Mouse (Mus musculus) WW6 (cell line): Measurements from ENCODE around the gene Coa7.
"Not testable (repeated sequence)": the region's sequence is repeated elsewhere in the genome, so short reads cannot be mapped to it uniquely, and the experiment has no call there.

ENCODE experiments used
- DNase-seq: peaks from one replicate; pipeline ENCODE4 v3.0.0-alpha.2; 2013; ENCODE audit warnings: low read depth, low spot score

Coa7 gene

GRCm38 (mm10) chr4:108339277-108339690, 11.3 kb downstream of the Coa7 start:
- no peak for DNase-seq

DNA sequence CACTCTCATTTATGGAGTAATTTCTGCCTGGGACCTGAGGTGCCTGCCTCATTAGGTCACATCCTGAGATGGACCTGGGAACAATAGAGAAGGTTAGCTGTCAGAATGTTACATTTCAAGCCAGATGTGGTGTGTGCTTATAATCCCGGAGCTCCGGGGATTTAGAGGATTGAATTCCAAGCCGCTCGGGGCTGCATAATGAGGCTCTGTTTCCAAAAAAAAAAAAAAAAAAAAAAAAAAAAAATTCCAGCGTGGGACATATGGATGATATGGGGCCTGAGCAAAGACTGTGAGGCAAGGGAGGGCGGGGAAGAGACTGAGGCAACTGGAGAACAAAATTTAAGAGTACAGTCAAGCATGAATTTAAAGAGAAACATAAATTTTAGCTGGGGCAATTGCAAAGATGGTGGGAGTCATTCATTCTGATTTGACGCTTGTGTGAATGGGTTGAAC, 16.7 kb downstream of the Coa7 start:
- DNase-seq = no peak

DNA sequence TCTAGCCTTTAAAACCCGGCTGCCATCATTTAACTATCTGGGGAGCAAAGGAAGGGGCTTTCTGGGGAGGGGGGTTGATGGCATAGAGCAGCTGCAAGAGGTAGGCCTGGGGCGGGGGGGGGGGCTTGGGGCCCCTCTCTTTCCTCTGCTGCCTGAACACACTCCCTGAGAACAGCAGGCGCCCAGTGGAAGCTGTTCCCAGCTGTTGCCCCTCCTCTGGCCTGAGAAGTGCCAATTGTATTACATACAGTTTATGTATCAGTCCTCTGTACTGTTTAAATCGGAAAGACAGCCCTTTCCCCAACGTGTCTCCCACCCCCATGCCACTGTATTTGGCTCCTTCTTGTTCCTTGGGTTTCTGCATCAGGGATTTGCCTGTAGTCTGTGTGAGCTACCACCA, 17.9 kb downstream of the Coa7 start:
- no peak for DNase-seq

- DNase-seq = no peak
Measured at GRCm38 (mm10) chr4:108347111-108347510, 19.2 kb downstream of the Coa7 start.

DNA sequence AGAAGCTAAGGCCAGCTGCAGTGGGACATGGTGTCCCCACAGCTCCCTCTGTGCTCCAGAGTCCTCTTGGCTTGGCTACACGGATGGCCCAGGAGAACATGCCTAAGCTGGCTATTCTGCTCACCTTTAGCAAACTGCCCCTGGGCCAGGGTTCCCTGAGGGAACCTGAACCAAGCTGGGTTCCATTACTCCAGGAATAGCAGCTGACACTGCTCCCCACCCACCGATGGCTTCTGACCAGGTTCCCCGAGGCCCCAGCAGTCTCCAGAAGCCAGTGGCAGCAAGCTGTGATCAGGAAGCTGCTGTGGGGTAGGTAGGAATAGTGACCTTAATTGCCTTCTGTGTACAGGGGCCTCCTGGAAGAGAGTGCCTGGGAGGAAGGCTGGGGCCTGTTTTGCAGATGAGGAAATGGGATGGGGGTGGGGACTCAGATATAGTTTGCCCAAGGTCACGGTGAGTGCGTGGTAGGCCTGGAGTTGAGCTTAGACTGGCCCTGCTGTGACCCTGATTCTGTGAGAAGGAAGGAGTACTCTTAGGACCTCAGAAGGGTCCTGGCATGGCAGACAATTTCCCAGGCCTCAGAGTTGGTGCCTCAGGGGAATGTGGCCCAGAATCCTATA, 20.4 kb downstream of the Coa7 start:
- no peak for DNase-seq

GRCm38 (mm10) chr4:108349064-108349463, 21.1 kb downstream of the Coa7 start:
- no peak for DNase-seq

DNA sequence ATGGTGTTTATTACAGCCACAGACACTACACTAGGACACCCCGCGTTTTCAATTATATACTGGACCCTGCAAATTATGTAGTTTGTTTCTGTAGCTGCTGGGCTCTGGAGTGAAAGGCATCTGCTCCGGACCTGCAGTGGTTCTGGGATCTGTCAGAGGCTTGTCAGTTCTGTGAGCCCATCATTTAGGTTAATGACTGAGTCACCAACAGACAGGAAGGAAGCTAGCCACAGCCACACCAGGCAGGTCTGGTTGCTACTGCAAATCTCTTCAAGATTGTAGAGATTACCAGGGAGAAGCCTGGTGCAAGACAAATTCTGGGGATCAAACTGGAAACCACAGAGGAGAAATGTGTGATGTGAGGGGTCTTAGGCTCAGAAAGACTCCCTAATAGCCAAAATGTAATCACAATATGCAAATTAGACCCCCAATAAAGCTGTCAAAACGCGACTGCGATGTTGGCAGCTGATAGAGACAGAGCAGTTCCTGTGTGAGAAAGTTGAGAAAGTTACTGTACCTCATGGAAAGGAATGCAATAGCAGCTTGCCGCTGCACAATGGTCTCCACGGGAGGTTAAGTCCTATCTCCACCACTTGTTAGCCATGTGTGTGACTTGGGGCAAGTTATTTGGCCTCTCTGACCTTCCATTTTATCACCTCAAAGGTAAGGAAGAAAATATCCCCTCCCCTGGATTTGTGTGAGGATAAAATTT, 22.1 kb downstream of the Coa7 start:
- DNase-seq = no peak

- DNase-seq = no peak
Measured at GRCm38 (mm10) chr4:108350819-108351218, 22.9 kb downstream of the Coa7 start.

DNA sequence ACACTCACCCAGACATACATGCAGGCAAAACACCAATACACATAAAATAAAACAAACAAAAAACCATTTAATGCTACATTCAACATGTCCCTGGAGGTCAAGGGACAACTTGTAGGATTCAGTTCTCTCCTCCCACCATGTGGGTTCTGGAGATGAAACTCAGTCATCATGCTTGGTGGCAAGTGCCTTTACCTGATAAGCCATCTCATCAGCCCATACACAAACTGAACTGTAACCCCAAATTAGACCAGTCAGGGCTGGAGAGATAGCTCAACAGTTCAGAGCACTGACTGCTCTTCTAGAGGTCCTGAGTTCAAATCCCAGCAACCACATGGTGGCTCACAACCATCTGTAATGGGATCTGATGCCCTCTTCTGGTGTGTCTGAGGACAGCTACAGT, 25.7 kb downstream of the Coa7 start:
- not testable (repeated sequence) for DNase-seq

DNA sequence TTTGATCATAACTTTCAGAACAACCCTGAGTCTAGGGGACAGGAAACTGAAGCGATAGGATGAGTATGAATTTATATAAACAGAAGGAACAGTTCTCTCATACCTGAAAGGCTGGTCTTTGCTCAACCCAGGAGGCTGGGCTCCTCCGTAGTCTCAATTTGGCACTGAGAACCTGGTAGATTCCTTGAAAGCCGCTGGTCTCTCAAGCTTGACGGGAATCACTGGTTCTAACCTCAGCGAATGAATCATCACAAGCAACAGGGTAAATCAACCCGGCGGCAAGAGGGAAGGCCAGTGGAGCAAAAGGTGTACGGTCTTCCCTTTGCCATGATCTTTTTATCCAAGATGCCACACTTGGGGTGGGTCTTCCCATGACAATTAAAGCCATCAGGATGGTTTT, 29.5 kb downstream of the Coa7 start:
- no peak for DNase-seq

DNA sequence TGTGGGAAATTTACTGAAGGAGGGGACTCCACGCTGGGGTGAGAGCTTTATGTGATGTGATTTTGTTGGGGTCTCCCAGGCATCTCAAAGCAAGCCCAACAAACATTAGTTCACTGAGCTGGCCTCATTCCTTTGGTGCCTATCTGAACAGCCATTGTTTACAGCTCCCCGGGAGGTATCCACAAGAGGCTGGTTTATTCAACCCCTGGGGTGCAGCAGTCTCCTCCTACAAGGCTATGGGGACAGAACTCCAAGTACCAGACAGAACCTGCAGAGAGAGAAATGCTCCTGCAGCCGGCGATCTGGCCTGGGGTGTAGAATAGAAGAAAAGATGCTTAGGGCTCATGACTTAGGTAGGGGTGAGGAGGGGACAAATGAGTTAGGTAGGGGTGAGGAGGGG, 30.6 kb downstream of the Coa7 start:
- DNase-seq = no peak

DNA sequence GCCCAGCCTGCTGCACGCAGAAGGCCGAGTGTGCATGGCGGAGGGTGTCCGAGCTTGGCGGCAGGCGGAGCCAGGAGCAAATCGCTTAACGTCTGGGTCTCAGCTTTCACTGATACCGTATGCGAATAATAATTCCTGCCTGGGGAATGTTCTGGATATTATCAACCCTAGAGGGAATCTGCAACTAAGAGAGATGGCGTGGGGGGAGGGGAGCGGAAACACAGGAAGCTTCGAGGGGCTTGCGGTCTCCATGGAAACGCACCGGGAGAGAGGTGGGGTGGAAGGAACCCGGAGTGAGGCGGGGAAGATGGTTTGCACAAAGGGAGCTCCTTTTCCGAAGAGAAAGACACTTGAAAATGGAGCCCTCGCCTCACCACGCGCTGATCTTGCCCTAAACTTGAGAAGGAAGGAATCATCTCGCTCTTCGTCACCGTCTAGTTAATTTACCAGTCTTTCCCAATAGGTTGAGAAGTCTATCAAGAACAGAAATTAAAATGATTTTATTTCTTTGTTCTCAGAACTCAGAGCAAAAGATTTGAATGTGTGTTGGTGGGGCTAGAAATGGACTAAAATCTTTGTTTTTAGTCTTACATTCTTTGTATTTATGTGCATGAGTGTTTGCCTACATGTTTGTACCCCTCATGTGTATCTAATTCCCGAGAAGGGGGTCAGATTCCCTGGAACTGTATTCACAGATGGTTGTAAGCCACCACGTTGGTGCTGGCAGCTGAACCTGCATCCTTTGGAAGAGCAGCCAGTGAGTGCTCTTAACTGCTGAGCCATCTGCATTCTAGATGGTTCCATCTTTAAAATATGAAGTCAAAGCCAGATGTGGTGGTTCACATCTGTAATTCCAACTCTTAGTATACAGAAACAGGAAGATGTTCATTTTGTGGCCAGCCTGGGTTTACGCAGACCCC, 32.5 kb downstream of the Coa7 start:
- DNase-seq = peak; percentile 34

DNA sequence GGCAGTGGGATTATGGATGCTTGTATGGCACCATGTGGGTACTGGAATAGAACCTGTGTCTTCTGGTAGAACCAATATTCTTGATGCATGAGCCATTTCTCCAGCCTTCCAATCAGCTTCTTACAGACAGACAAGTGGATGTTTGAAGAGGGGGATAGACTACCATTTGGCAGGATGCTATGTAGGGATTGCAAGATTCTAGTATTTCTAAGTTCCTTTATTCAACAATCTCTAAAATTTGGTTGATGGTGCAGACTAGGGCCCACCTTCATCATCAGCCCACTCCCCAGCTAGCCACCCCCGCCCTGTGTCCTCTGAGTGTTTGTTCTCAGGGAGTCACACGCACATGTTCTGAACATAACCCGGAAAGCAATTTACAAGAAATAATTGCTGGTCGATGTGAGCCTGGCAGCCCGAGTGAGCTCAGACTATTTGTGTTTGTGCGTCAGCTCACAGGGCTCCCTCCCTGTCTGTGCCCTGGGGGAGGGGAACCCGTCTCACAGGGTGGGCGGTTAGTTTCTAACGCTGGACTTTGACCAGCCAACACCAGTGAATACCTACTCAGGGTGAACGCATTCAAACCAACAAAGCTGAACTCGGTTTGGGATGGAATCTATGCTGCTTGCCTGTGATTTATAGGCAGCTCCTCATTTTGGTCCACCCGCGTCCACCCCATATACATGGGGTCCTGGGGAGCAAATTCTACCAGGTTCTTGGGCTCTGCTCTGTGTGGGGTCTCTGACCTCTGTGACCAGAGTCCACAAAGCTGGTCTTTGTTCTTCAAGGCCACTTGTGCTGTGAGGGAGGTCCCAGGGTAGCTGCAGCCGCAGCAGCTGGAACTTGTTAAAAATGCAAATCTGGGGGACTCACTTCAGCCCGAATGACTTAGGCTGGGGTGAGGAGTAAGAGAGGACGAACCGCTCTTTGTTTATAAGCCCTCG, 34.7 kb downstream of the Coa7 start:
- DNase-seq = no peak

- no peak for DNase-seq
Measured at GRCm38 (mm10) chr4:108363355-108364110, 35.6 kb downstream of the Coa7 start.

GRCm38 (mm10) chr4:108364111-108364476, 36.2 kb downstream of the Coa7 start:
- DNase-seq = no peak

DNA sequence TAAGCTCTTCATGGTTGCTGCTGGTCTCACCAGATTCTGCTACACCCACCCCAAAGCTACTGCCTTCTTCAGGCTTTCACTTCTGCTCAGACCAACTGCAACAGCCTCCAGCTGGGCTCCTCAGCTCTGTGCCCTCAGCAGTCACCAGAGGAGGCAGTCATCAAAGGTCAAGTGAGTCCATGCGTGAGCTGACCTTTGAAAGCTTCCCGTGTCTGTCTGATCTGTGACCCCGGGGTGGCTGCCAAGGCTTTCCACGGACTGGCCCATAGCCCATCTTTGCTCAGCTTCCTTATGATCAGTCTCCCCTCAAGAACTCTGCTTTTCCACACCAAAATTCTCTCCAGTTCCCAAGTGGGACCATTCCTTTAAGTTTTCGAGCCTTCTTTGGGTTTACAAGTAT, 41.3 kb downstream of the Coa7 start:
- no peak for DNase-seq

GRCm38 (mm10) chr4:108370409-108370808, 42.5 kb downstream of the Coa7 start:
- DNase-seq = no peak

GRCm38 (mm10) chr4:108371421-108371820, 43.5 kb downstream of the Coa7 start:
- no peak for DNase-seq

DNA sequence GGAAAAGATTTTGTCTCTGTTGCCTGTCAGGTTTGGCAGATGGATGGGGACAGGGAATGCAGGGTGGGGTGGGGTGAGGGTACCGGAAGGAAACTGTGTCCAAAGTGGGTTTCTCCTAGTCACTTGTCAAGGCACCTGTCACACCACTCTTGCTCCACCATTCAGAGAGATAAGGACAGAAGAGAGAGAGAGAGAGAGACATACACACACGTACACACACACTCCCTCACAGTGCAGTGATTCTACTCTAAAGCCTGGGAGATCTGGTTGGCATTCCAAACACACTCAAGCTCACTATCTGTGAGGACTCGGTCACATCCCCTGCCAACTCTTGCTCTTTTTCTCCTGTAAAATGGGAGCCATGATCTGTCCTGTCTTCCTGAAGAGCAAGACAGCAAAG, 44.2 kb downstream of the Coa7 start:
- no peak for DNase-seq

GRCm38 (mm10) chr4:108379476-108379875, 51.5 kb downstream of the Coa7 start:
- no peak for DNase-seq

DNA sequence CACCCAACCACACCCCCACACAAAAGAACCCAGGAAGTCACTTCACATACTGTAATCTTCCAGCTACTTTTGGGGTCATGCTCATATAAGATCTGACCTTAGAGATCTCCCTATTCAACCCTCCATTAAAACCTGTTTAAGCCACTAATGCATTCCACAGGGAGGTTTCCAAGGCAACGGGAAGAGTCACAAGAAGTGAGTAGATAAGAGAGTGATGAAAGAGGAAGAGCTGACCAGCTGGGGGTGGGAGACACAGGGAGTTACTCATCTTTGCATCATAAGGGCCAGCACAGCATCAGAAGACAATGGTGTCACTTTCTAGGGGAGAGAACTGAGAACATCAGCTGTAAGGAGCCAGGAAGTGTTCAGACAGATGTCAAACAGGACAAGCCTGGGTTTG, 52.2 kb downstream of the Coa7 start:
- DNase-seq = no peak
